ENCODE assay signal across 21 mouse cellular contexts in genomic region chr13:117611881-117612280, GRCm38 (mm10).
DNase-seq lines count a peak whose midpoint lies in the region; ATAC-seq lines count a peak whose summit lies in the region.
"Had no signal": no experiment of that assay in that cellular context is flagged by ENCODE, and none has a peak within 500 bp of the region (broad histone marks: within the 10 kb centered on the region; RNA-seq: fewer than 3 reads in every experiment).

No protein-coding gene starts in this region.

- ATAC-seq in frontal cortex, adult (ENCODE audit: low TSS enrichment) = peak; percentile 92
- ATAC-seq: activated CD4-positive, CD25-positive, alpha-beta regulatory T cell, adult 4 months; CD4-positive, CD25-positive, alpha-beta regulatory T cell, adult 4 months; Patski had no signal

- DNase-seq in frontal cortex, postnatal 36 days (ENCODE audit: low spot score in 2 of 2) = no peak
- peak; percentile 13 for DNase-seq in right cerebral cortex, adult 18-20 months
- no peak for DNase-seq in right cerebral cortex, postnatal 14 days
- DNase-seq in 3T3-L1 (ENCODE audit: low read depth, low spot score) = peak; percentile 9
- DNase-seq in brain, adult 2 months (ENCODE audit: low read depth, low spot score) = peak; percentile 57
- DNase-seq in cerebellum, adult 11-12 months = no peak
- no peak for DNase-seq in kidney, adult 9 months
- DNase-seq: adrenal gland, adult 2 months; adrenal gland, adult 8-10 months; adrenal gland, postnatal 10 days; adrenal gland, postnatal 14 days; adrenal gland, postnatal 25 days; adrenal gland, postnatal 36 days; B cell, adult 2 months; cerebellum, adult 11 months; cerebellum, adult 18-20 months; cerebellum, adult 8-10 months had no signal

Comparison
In these comparisons a context has a peak if more than half of its experiments do, and no peak if none do; other contexts are left out.
1. DNase-seq: peak in right cerebral cortex, adult 18-20 months (single experiment), 3T3-L1 (single experiment) and brain, adult 2 months (single experiment); none in frontal cortex, postnatal 36 days (0 of 2), right cerebral cortex, postnatal 14 days (single experiment), cerebellum, adult 11-12 months (single experiment) and kidney, adult 9 months (single experiment).